Mouse (Mus musculus) frontal cortex, adult 2 months (tissue): ENCODE results near the gene Olfr1493-ps1. TPM values are rescaled to one million over a fixed set of nuclear protein-coding genes. Genes with fewer than 3 reads are reported as not detected.

Source experiments
- DNase-seq, 2 experiments: peaks; one replicate each; pipeline ENCODE4 v3.0.0; 2022; ENCODE audit warnings: low spot score in 1 of 2; ENCODE audit errors: extremely low spot score in 1 of 2
- polyA plus RNA-seq: library from polyadenylated mRNA; depleted of rRNA; stranded (reverse); fragments of >200 nt; gene quantifications from 2 replicates; pipeline ENCODE4 v1.2.3, GENCODE M21; 2012; rRNA removed

The Olfr1493-ps1 gene
- polyA plus RNA-seq: not detected in 2 replicates

DNA sequence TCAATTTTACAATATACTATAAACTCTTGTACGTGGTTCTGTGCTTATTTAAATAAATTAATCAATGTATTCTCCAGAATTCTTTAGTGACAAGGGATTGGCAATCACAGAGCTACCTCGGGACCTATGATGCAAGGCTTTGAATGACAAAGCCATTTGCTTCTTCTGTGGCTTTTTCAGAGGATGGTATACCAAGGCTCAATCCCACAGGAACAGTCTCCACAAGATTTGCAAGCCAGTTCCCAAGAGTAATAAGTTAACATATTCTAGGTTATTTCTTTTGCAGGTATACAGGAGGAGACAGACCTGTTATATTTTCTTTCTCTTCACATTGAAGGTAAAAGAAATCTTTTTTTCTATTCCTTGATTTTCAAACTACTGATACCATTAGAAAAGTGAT is at the start of gene Olfr1493-ps1:
Gene Olfr1493-ps1 (plus strand): TSS at position 301 of the 400 bp plus-strand sequence.
- no peak for DNase-seq

DNA sequence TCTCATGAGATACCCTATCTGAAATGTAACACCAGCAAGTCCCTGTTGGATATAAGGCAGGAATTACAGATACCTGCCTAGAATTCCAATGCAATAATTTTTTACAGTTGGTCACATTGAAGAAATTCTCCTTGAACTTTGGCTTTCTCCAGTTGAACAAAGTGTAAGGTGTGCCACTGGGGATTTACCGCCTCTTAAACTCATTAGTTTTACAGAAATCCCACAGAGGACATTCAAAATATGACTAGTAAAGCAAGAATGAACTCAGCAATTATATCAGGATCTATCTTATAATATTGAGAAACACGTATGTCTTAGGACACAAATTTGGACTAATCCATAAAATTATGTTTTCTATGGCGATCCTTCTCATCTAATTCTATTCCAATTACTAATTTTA is 26.1 kb upstream of the Olfr1493-ps1 start, which contains the start of gene Olfr1491:
Gene Olfr1491 (plus strand): TSS at position 301 of the 400 bp plus-strand sequence.
- DNase-seq: no peak

DNA sequence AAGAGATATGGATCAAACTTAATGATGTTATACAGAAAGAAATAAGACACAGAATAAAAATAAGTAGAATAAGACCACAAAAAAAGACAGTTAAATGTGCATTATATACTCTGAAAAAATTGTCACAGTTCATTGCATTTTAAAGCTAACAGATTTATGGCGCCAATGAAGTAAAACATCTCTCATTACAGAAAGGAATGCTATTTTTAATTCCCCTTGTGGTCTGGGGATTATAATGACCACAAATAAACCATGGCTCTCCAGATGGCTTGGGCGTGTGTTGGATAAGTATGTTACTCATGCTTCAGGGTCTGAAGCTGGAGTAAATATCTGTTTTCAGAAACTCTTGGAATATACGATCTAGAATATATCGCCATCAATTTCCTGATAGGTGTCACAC is 16.4 kb downstream of the Olfr1493-ps1 start, which contains the start of gene Olfr1494:
Gene Olfr1494 (plus strand): TSS at position 301 of the 400 bp plus-strand sequence.
- no peak for DNase-seq

DNA sequence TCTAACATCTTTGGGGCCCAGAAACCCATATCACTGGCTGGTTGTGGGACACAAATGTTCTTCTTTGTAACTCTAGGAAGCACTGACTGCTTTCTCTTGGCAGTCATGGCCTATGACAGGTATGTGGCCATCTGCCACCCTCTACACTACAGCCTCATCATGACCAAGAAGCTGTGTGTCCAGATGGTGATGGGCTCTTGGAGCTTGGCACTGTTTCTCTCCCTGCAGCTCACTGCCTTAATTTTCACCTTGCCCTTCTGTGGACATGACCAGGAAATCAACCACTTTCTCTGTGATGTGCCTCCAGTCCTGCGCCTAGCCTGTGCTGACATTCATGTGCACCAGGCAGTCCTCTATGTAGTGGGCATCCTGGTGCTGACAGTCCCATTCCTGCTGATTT is 26.3 kb downstream of the Olfr1493-ps1 start:
- no peak for DNase-seq

DNA sequence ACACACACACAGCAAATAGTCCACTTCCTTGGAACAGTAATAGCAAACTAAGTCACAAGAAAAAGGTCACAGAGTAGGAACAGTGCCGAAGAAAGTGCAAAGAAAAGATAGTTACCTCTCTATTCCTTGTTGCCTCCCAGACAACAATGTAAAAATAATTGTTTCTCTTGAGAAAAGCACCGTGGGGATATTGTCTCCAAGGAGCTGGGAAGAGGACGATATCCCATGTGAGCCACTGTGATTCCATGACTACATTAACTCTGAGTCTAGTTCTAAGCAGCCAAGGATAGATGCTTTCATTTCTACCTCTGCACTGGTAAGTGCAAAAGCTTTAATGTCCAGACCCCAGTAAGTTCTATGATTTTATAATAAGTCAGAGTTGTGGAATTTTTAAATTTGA is 41.2 kb downstream of the Olfr1493-ps1 start, which contains the start of gene Olfr1495:
Gene Olfr1495 (plus strand): TSS at position 301 of the 400 bp plus-strand sequence.
- DNase-seq: no peak

DNA sequence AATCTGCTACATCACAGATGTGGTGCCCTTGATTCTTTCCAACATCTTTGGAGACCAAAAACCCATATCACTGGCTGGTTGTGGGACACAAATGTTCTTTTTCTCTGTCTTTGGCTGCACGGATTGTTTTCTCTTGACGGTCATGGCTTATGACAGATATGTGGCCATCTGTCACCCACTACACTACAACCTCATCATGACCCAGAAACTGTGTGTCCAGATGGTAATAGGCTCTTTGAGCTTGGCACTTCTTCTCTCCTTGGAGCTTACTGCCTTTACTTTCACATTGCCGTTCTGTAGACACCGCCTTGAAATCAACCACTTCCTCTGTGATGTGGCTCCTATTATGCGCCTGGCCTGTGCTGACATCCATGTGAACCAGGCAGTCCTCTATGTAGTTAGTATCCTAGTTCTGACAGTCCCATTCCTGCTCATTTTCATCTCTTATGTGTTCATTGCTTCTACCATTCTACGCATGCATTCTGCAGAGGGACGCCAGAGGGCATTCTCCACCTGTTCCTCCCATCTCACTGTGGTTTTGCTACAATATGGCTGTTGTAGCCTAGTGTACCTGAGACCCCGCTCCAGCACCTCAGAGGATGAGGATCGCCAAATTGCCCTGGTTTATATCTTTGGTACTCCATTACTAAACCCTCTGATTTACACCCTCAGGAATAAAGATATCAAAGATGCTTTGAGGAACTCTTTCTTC is 45.6 kb downstream of the Olfr1493-ps1 start:
- DNase-seq: no peak

DNA sequence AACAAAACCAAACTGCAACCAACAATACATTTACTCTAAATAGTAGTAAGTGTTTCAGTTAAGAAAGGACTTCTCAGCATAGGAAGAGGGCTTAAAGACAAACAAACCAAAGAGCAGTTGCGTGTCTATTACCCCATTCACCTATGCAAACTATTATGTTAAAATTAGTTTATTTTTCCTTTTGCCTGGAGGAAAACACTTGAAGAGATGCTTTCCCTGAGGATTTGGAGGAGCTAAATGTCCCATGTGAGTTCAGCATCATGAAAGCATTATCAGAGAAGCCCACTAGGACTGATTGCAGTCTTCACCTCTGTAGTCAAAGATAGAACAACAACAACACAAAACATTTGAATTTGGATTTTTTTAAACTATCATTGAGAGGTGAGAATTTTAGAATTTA is 54.5 kb downstream of the Olfr1493-ps1 start, which contains the start of gene Olfr1496:
Gene Olfr1496 (plus strand): TSS at position 301 of the 400 bp plus-strand sequence.
- DNase-seq: no peak

Other genes with a start within 250 kb of the Olfr1493-ps1 start
- not detected in 2 replicates for gene Olfr1475, start 243.1 kb upstream of the Olfr1493-ps1 start, polyA plus RNA-seq
- 0.02 TPM in 1 of 2 replicates, not detected in the other for gene Olfr1477, start 222.7 kb upstream of the Olfr1493-ps1 start, polyA plus RNA-seq
- gene Olfr1480, start 195.4 kb upstream of the Olfr1493-ps1 start, polyA plus RNA-seq: not detected in 2 replicates
- gene Olfr1484, start 139.8 kb upstream of the Olfr1493-ps1 start, polyA plus RNA-seq: not detected in 2 replicates
- not detected in 2 replicates for gene Olfr1487, start 105.9 kb upstream of the Olfr1493-ps1 start, polyA plus RNA-seq
- gene Olfr1489, start 91.7 kb upstream of the Olfr1493-ps1 start, polyA plus RNA-seq: not detected in 2 replicates
- not detected in 2 replicates for gene Olfr1490, start 72.2 kb upstream of the Olfr1493-ps1 start, polyA plus RNA-seq
- gene Olfr1491, start 26.0 kb upstream of the Olfr1493-ps1 start, polyA plus RNA-seq: 0.11 TPM in 1 of 2 replicates, not detected in the other
- gene Olfr1494, start 16.4 kb downstream of the Olfr1493-ps1 start, polyA plus RNA-seq: not detected in 2 replicates
- not detected in 2 replicates for gene Olfr1495, start 41.3 kb downstream of the Olfr1493-ps1 start, polyA plus RNA-seq
- gene Olfr1496, start 54.6 kb downstream of the Olfr1493-ps1 start, polyA plus RNA-seq: 0.14 and 0.48 TPM in 2 replicates
- gene Olfr1497, start 74.9 kb downstream of the Olfr1493-ps1 start, polyA plus RNA-seq: not detected in 2 replicates
- not detected in 2 replicates for gene Olfr1499, start 96.2 kb downstream of the Olfr1493-ps1 start, polyA plus RNA-seq
- not detected in 2 replicates for gene Olfr1500, start 107.2 kb downstream of the Olfr1493-ps1 start, polyA plus RNA-seq
- gene Olfr1501, start 127.4 kb downstream of the Olfr1493-ps1 start, polyA plus RNA-seq: not detected in 2 replicates
- not detected in 2 replicates for gene Olfr1502, start 138.5 kb downstream of the Olfr1493-ps1 start, polyA plus RNA-seq
- gene Olfr1504, start 174.7 kb downstream of the Olfr1493-ps1 start, polyA plus RNA-seq: not detected in 2 replicates
- not detected in 2 replicates for gene Olfr1505, start 190.3 kb downstream of the Olfr1493-ps1 start, polyA plus RNA-seq